Mouse (Mus musculus) forebrain, postnatal 0 days (tissue): ENCODE measurements around the gene Ttc39a. TPM values are rescaled to one million over a fixed set of nuclear protein-coding genes. Genes with fewer than 3 reads are reported as not detected.
"Not testable (repeated sequence)": the region's sequence is repeated elsewhere in the genome, so short reads cannot be mapped to it uniquely, and the experiment has no call there.

ENCODE experiments used
- ATAC-seq: fragments of 200-750 bp; cut with Nextera tagmentation; 2 replicates; pipeline ENCODE4 v1.8.0; 2017; ENCODE audit warnings: mild to moderate bottlenecking, moderate library complexity
- DNase-seq: peaks from one replicate; pipeline ENCODE4 v3.0.0-alpha.2; 2015
- H3K27ac ChIP-seq: fragments of 300-500 bp; sonication (generic); 2 replicates; pipeline ENCODE4 v1.5.1; 2014; ENCODE audit warnings: low read depth, mild to moderate bottlenecking, antibody characterized with exemption, low read length, moderate library complexity, mixed read lengths
- H3K27me3 ChIP-seq: fragments of 300-500 bp; sonication (generic); 2 replicates; pipeline ENCODE4 v1.6.1; 2014; ENCODE audit warnings: mild to moderate bottlenecking, low read length, mixed read lengths; ENCODE audit not compliant: insufficient read depth
- H3K36me3 ChIP-seq: fragments of 300-500 bp; sonication (generic); 2 replicates; pipeline ENCODE4 v1.6.1; 2014; ENCODE audit warnings: mild to moderate bottlenecking, moderate library complexity; ENCODE audit not compliant: insufficient read depth
- H3K4me1 ChIP-seq: fragments of 300-500 bp; sonication (generic); 2 replicates; pipeline ENCODE4 v1.6.1; 2014; ENCODE audit warnings: antibody characterized with exemption; ENCODE audit not compliant: insufficient read depth
- H3K4me2 ChIP-seq: fragments of 300-500 bp; sonication (generic); 2 replicates; pipeline ENCODE4 v1.6.1; 2014; ENCODE audit warnings: low read depth, mild to moderate bottlenecking, moderate library complexity
- H3K4me3 ChIP-seq: fragments of 300-500 bp; sonication (generic); 2 replicates; pipeline ENCODE4 v1.5.1; 2014; ENCODE audit warnings: low read depth, low read length, mixed read lengths
- H3K9ac ChIP-seq: fragments of 300-500 bp; sonication (generic); 2 replicates; pipeline ENCODE4 v1.6.1; 2014; ENCODE audit warnings: mild to moderate bottlenecking
- H3K9me3 ChIP-seq: fragments of 300-500 bp; sonication (generic); 2 replicates; pipeline ENCODE4 v1.6.1; 2016; ENCODE audit warnings: low read length
- CTCF ChIP-seq: sonication (generic); IDR thresholded peaks from 2 replicates; pipeline ENCODE4 v1.5.1; 2016; ENCODE audit warnings: antibody characterized with exemption, control low read depth, low read depth
- WGBS: fragments of 180-500 bp; shearing (Covaris S2); extraction: QIAGEN DNeasy Blood & Tissue Kit; methylation state at CpG from one replicate; pipeline ENCODE4 v1.1.7; 2014; 5-methylcytosine and 5-hydroxymethylcytosine counted together
- polyA plus RNA-seq: library from polyadenylated mRNA; unstranded; fragments of >200 nt; fragmentation: Nextera tagmentation; extraction: Ambion mirVana; gene quantifications from 2 replicates; pipeline ENCODE4 v1.2.1, GENCODE M21; 2015
- total RNA-seq: library from RNA; depleted of rRNA; stranded (reverse); fragments of >200 nt; gene quantifications from 2 replicates; pipeline ENCODE4 v1.2.3, GENCODE M21; 2014

The Ttc39a gene
- total and polyA plus RNA-seq, 2 experiments from 2014 or later = 1.9 to 4.5 TPM

DNA sequence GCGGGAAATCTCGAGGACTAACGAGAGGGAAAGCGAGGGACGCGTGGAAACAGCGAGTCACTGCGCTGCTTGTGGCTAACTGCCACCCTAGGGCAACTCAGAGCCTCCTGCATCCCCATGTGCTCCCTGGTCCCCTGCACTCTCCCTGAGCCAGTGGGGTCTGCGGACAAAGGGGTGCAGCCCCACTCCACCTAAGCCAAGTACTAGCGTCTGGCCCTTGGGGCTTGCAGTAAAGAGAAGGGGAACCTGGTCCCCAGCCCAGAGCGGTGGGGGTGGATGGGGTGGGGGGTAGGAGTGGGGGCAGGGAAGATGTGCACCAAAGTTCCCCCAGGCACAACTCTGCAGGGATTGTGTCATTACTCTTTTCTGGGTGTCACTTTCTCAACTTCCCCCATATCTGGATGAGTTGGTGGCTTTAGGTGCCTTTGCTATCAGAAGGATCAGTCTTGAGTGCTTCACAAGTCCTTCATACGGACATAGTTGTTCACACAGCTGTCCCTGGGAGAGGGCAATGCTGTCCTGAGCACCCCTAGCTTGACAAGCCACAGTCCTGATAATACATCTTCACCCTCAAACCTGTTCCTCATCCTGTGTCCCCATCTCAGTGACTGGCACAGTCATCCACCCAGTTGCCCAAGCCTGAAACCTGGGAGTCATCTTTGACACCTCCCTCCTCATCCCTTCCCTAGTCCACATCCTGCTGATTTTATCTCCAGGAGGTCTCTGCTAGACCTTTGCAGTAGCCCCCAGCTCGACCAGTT, 11.9 kb upstream of the Ttc39a start:
- Histone ChIP-seq H3K36me3 (no peaks in the 10 kb centered on the region), H3K4me2 (peak overlapping the region; percentile 44), H3K9ac (peak overlapping the region; percentile 22), H3K27me3 (no peaks in the 10 kb centered on the region), H3K27ac (no peak overlapping the region), H3K4me1 (no peaks in the 10 kb centered on the region), H3K9me3 (no peaks in the 10 kb centered on the region), H3K4me3 (peak overlapping the region; percentile 14; the same call in 1 of the 2 replicates)
- DNase-seq (no peak), ATAC-seq (no peak)
- 24% methylated on average over 13 of the region's 13 CpGs for WGBS
- TF ChIP-seq CTCF = no peak

DNA sequence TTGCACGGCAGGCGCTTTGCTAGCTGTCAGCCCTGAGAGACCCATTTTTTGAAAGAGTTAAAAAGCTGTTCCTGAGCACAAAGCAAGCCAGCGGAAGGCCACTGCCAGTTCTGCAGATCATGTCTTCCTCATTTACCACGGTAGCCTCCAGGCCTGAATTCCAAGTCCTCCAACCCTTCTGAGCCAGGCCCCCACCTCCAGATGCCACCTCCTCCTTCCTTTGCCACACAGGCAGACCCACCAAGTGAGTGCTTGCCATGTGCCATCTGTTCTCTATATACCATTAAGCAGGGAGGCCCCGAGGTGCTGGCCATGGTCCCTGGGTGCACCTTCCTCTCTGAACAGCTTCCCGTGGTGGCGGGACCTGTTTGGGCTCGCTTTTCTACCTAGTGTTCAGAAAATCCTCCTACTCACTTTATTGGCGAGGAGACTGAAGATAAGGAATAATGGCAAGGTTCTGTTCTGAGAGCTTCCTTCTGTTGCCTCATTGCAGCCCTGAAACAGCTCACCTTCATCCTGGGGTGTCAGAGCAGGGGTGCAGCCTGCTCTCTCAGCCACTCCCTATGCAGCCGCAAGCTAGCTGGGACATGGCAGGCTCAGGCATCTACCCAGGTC, 6.0 kb upstream of the Ttc39a start:
- no peak overlapping the region for H3K9ac ChIP-seq
- TF ChIP-seq CTCF = no peak
- H3K4me1 ChIP-seq = no peaks in the 10 kb centered on the region
- H3K27ac ChIP-seq = no peak overlapping the region
- no peak overlapping the region for H3K4me3 ChIP-seq
- ATAC-seq = no peak
- H3K27me3 ChIP-seq = no peaks in the 10 kb centered on the region
- WGBS = 70% methylated on average over 10 of the region's 10 CpGs
- H3K4me2 ChIP-seq = no peak overlapping the region
- DNase-seq = no peak
- no peaks in the 10 kb centered on the region for H3K36me3 ChIP-seq
- no peaks in the 10 kb centered on the region for H3K9me3 ChIP-seq

DNA sequence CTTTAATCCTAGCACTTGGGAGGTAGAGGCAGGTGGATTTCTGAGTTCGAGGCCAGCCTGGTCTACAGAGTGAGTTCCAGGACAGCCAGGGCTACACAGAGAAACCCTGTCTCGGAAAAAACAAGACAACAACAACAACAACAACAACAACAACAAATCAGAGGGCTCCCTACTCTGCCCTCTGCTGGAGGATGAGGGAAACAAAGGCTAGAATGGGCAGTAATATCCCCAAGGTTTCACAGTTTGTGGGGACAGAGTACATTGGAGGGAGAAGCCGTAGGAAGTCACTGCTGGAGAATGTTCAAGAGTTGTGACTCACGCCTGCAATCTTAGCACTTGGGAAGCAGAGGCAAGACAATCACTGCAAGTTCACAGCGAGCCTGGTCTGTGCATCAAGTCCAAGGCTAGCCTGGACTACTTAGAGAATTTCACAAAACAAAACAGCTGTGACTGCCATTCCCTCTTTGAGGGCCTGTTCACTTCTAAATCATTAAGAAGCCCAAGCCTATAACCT, 5.2 kb upstream of the Ttc39a start:
- H3K27me3 ChIP-seq = no peaks in the 10 kb centered on the region
- no peaks in the 10 kb centered on the region for H3K36me3 ChIP-seq
- no peak overlapping the region for H3K4me2 ChIP-seq
- no peak overlapping the region for H3K27ac ChIP-seq
- ATAC-seq (no peak), DNase-seq (no peak)
- H3K4me1 ChIP-seq = 0 out of 2 replicates have a peak, but pooled peaks cover 3% of the 10 kb centered on the region
- H3K9ac ChIP-seq = no peak overlapping the region
- 78% methylated on average over 5 of the region's 5 CpGs for WGBS
- no peaks in the 10 kb centered on the region for H3K9me3 ChIP-seq
- no peak overlapping the region for H3K4me3 ChIP-seq
- 0 out of 2 replicates have a peak, but pooled peaks have one; percentile 27 for TF ChIP-seq CTCF

DNA sequence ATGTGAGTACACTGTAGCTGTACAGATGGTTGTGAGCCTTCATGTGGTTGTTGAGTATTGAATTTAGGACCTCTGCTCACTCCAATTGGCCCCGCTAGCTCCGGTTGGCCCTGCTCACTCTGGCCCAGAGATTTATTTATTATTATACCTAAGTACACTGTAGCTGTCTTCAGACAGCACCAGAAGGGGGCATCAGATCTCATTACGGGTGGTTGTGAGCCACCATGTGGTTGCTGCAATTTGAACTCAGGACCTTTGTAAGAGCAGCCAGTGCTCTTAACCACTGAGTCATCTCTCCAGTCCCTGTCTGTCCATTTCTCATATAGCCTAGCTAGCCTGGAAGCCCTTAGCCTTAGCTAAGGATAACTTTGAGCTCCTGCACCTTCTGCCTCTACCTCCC, 1.5 kb upstream of the Ttc39a start:
- not testable (repeated sequence) for H3K9me3 ChIP-seq, H3K4me1 ChIP-seq, ATAC-seq, H3K9ac ChIP-seq, DNase-seq, H3K36me3 ChIP-seq, H3K4me2 ChIP-seq, H3K4me3 ChIP-seq, H3K27me3 ChIP-seq, H3K27ac ChIP-seq
- WGBS = 82% methylated on average over 3 of the region's 3 CpGs
- 0 out of 2 replicates have a peak, but pooled peaks have one; percentile 14 for TF ChIP-seq CTCF

DNA sequence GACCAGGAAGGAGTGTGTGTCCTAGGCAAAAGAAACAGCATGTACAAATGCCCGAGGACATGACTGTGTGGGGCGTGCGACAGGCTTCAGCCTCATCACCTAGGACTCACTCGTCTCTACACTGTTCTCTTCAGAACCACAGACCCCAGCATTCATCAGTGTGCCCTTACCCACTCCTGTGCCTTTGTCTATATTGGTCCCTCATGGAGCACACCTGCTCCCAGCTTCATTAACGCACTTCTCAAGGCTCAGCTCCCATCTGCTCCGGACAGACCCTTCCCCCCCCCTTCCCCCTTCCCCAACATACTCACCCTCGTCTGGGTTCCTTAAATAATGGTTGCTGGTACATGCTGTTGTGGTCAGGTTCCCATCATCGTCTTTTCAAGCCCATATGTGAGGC, 1.0 kb upstream of the Ttc39a start:
- 0 out of 2 replicates have a peak overlapping the region, but pooled peaks have one; percentile 99 for H3K4me2 ChIP-seq
- no peak for TF ChIP-seq CTCF
- WGBS = 46% methylated on average over 8 of the region's 8 CpGs
- H3K4me1 ChIP-seq = 0 out of 2 replicates have a peak, but pooled peaks cover 3% of the 10 kb centered on the region
- no peaks in the 10 kb centered on the region for H3K27me3 ChIP-seq
- H3K4me3 ChIP-seq = no peak overlapping the region
- no peak overlapping the region for H3K9ac ChIP-seq
- no peak overlapping the region for H3K27ac ChIP-seq
- ATAC-seq = no peak
- H3K36me3 ChIP-seq = no peaks in the 10 kb centered on the region
- no peak for DNase-seq
- H3K9me3 ChIP-seq = no peaks in the 10 kb centered on the region

DNA sequence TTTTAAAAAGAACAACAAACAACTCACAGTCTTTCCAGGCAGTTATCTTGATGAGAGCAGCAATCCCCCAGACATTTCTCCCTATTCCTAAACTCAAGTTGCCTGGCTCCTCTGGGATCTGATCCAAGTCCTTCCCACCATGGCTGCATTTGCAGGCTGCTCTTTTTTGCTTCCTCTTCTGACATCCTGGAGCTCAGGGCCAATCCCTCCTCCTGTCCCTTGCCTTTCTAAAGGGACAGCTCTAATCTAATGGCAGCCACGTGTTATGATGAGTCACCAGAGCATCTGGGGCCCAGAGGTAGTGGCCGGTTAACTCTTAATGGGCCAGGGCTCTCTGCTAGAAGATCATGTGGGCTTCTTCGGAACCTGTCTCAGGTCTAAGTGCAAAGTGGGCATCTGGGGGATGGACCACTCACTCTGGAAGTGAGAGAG, 353 bp upstream of the Ttc39a start:
- peak overlapping the region; percentile 71; the same call in 1 of the 2 replicates for H3K9ac ChIP-seq
- TF ChIP-seq CTCF = no peak
- 0 out of 2 replicates have a peak, but pooled peaks cover 3% of the 10 kb centered on the region for H3K4me1 ChIP-seq
- H3K27me3 ChIP-seq = no peaks in the 10 kb centered on the region
- H3K4me3 ChIP-seq = peak overlapping the region; percentile 65
- peak; percentile 66 for DNase-seq
- peak overlapping the region; percentile 99 for H3K4me2 ChIP-seq
- 5% methylated on average over 3 of the region's 3 CpGs for WGBS
- no peaks in the 10 kb centered on the region for H3K9me3 ChIP-seq
- no peaks in the 10 kb centered on the region for H3K36me3 ChIP-seq
- H3K27ac ChIP-seq = no peak overlapping the region
- peak; percentile 56 for ATAC-seq

DNA sequence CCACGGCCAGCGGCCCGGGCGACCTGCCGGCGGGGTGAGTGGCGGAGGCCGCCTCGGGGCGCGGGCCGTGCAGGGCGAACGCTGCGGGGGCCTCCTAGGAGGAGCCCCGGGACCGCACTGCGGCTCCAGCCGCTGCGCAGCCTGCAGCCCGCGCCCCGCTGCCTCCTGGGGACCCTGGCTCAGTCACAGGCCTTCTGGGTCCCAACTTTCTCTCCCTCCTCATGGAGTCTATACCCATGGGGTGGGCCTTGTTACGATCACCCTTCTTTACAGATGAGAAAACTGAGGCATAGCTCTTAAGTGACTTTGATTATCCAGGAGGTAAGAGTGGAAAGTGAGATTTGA, 725 bp downstream of the Ttc39a start:
- TF ChIP-seq CTCF = no peak
- whole genome bisulfite sequencing = 2% methylated on average over 24 of the region's 24 CpGs

More for the DNA sequence above, 725 bp downstream of the Ttc39a start:
- Histone ChIP-seq H3K4me1 (0 out of 2 replicates have a peak, but pooled peaks cover 3% of the 10 kb centered on the region), H3K9me3 (no peaks in the 10 kb centered on the region), H3K27me3 (no peaks in the 10 kb centered on the region), H3K36me3 (no peaks in the 10 kb centered on the region), H3K4me3 (peak overlapping the region; percentile 65), H3K9ac (peak overlapping the region; percentile 71), H3K4me2 (peak overlapping the region; percentile 99), H3K27ac (no peak overlapping the region)
- peak; percentile 49 for ATAC-seq
- DNase-seq = no peak
